Mouse (Mus musculus): Measurements from ENCODE around the gene Fbll1. TPM values are rescaled to one million over a fixed set of nuclear protein-coding genes. Genes with fewer than 3 reads are reported as not detected.
A peak's percentile ranks its signal among the peaks of the same experiment; 100 is the strongest.
"Not testable (repeated sequence)": the region's sequence is repeated elsewhere in the genome, so short reads cannot be mapped to it uniquely, and the experiment has no call there.

The Fbll1 gene
- polyA plus RNA-seq, 1 experiment from 2014 or later, result not detected

DNA sequence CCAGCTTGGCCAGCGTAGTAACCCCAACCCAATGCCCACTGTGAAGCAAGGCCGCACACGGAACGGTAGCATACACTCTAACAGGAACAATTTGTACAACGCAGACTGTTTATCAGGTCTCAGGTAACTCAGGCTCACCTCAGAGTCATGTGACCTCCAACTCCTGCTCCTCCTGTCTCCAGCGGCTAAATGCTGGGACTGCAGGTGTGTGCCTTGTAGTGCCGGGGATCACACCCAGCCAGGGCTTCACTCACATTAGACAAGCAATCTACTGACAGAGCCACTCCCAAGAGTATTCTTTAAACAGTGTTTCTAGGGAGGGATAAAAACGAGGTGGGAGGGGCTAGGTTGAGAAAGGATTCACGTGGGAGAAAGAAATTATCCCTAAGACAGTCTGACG lies 12.8 kb upstream of the Fbll1 start:
- no peak overlapping the region for H3K27ac ChIP-seq
- H3K79me2 ChIP-seq (ENCODE audit: inconsistent target), result no peaks in the 10 kb centered on the region
- H3K36me3 ChIP-seq (ENCODE audit: inconsistent target), result peaks cover 92% of the 10 kb centered on the region
- no peak overlapping the region for H3K4me3 ChIP-seq (ENCODE audit: inconsistent target)
- 93% methylated on average over 10 of the region's 10 CpGs for WGBS (ENCODE audit: missing documents)

DNA sequence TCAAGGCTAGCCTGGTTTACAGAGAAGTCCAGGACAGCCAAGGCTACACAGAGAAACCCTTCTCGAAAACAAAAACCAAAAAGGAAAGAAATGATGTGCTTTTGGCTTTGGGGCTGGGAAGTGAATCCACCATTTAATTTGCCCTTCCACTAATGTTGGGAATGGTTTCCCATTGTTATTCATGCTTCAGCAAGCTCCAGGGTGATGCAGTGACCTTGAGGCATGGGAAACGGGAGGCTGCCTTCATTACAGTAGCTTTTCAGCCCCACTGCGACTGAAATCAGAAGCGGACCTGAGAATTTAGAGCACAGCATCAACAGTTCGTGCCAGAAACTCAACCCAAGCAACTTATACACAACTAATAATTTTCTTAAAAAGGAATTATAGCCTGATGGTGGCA lies 2.6 kb upstream of the Fbll1 start:
- Histone ChIP-seq H3K4me3 (ENCODE audit: inconsistent target) (no peak overlapping the region), H3K27ac (no peak overlapping the region), H3K79me2 (ENCODE audit: inconsistent target) (no peaks in the 10 kb centered on the region), H3K36me3 (ENCODE audit: inconsistent target) (no peaks in the 10 kb centered on the region)
- whole genome bisulfite sequencing (ENCODE audit: missing documents), result 88% methylated on average over 5 of the region's 5 CpGs

DNA sequence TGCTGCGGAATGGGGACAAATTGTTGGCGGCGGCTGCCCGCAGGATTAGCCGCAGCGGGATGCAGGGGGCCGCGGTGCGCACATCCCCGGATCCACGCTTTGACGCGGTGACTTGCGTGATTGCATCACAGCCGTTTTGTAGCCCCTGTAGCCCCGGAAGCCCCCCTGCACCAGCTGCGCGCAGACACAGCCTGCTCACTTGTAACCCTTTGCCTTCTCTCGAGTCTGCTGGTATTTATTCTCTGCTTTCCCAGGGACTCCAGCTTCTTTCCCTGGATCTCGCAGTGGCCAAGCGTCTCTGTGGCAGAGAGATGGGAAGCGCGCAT lies 226 bp downstream of the Fbll1 start:
- Histone ChIP-seq H3K4me3 (ENCODE audit: inconsistent target) (no peak overlapping the region), H3K27ac (no peak overlapping the region), H3K79me2 (ENCODE audit: inconsistent target) (no peaks in the 10 kb centered on the region), H3K36me3 (ENCODE audit: inconsistent target) (no peaks in the 10 kb centered on the region)
- 5% methylated on average over 23 of the region's 23 CpGs for WGBS (ENCODE audit: missing documents)

DNA sequence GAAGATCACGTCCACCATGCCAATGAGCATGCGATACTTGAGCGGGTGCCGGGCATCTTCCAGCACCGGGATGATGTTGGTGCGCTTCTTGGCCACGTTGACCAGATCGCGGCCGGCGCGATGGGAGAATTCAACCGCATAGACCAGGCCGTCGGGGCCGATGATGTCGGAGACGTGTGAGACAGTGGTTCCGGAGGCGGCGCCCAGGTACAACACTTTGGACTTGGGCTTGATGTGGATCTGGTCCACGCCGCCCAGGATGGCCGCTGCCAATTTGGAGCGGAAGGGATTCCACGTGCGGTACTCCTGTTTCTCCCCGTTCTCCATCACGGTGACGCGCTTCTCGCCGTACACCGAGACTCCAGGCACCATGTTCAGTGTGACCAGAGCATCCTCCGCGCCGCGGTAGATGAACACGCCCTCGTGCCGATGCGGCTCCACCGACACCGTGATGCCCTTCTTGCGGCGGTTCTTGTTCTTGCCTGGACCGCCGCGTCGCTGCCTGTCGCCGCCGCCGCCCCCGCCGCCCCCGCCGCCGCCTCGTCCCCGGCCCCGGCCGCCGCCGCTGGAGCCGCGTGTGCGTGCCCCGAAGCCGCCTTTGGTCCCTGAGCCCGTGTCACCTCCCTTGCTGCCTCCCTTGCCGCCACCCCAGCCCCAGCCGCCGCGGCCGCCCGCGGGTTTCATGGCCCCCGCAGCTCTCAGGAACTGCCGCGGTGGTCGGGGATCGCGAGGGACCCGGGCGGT lies 761 bp downstream of the Fbll1 start:
- Histone ChIP-seq H3K79me2 (ENCODE audit: inconsistent target) (no peaks in the 10 kb centered on the region), H3K36me3 (ENCODE audit: inconsistent target) (no peaks in the 10 kb centered on the region), H3K27ac (no peak overlapping the region), H3K4me3 (ENCODE audit: inconsistent target) (no peak overlapping the region)
- WGBS (ENCODE audit: missing documents), result 8% methylated on average over 52 of the region's 86 CpGs

DNA sequence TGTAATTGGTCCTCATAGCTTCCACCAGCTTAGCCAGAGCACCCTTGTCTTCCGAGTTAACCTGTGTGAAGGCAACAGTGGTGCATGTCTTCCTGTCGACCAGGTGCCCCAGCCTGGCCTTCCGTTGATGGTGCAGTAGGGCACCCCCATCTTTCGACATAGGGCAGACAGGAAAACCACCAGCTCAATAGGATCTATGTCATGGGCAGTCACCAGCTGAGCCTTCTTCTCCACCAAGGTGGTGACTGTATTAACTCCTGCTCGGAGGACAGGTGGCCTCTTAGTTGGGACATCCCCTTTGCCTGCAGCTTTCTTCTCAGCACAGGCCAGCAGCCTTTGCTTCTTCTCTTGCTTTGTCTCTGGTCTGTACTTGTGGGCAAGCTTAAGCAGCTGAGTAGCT lies 5.9 kb downstream of the Fbll1 start:
- WGBS (ENCODE audit: missing documents), result 69% methylated on average over 5 of the region's 5 CpGs
- H3K27ac ChIP-seq, result not testable (repeated sequence)

DNA sequence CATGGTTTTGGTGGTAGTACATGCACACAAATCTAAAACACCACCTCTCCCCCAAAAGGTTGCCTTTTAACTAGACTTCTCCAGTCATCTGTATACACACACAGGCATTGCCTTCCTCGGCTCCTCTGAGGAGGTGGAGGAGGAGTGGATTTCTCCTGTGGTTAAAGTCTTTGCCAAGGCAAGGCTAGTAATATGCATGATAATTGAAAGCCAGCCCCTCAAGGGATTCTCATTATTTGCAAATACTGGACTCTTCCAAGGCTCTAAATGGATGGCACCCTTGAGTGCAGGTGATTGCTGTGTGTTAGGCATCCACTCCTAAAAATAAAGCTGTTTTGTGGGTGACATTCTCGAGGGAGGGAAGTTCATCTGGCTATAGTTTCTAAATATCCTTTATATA lies 10.2 kb downstream of the Fbll1 start:
- H3K4me3 ChIP-seq (ENCODE audit: inconsistent target), result no peak overlapping the region
- no peaks in the 10 kb centered on the region for H3K79me2 ChIP-seq (ENCODE audit: inconsistent target)
- H3K36me3 ChIP-seq (ENCODE audit: inconsistent target), result peaks cover 58% of the 10 kb centered on the region
- 87% methylated on average over 2 of the region's 2 CpGs for WGBS (ENCODE audit: missing documents)
- H3K27ac ChIP-seq, result no peak overlapping the region

More for the DNA sequence above, 5.9 kb downstream of the Fbll1 start:
- H3K4me3 ChIP-seq (ENCODE audit: inconsistent target); H3K79me2 ChIP-seq (ENCODE audit: inconsistent target): not testable (repeated sequence)
- H3K36me3 ChIP-seq (ENCODE audit: inconsistent target), result peaks cover 24% of the 10 kb centered on the region; the same call in 1 of the 2 replicates

DNA sequence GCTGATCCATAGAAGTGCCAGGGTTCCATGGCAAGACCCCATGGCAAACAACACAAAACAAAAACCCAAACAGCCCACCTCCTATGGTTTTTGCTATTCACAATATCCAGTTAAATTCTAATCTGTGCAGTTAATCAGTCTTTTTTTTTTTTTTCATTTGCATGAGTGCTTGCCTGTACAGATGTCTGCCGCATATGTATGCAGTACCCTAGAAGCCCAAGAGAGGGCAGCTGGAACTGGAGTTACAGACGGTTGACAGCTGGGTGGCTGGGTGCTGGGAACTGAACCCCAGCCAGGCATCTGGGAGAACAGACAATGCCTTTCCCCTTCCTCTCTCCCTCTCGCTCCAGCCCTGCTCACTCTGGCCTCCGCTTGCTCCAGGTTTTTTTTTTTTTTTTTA lies 14.1 kb downstream of the Fbll1 start:
- WGBS (ENCODE audit: missing documents), result 100% methylated on average over 2 of the region's 4 CpGs
- Histone ChIP-seq H3K27ac (no peak overlapping the region), H3K4me3 (ENCODE audit: inconsistent target) (no peak overlapping the region), H3K79me2 (ENCODE audit: inconsistent target) (peaks cover 12% of the 10 kb centered on the region; the same call in 1 of the 2 replicates), H3K36me3 (ENCODE audit: inconsistent target) (peaks cover 75% of the 10 kb centered on the region)

DNA sequence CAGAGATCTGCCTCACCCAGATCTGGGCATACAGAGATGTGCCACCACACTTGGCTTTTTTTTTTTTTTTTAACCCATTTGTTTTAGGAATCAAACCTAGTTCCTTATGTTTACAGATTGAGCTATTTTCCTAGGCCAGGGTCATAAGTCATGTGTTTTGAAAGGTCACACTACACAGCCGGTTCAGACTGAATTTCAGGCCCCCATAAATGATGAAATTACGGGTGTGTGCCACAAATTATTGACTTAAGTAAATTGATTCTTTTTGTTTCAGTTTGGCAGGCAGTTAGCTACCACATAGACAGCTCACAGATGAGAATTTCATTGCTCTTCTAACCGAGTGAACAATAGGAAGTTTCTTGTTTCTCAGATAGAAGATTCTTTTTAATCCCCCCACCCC lies 14.7 kb downstream of the Fbll1 start:
- Histone ChIP-seq H3K36me3 (ENCODE audit: inconsistent target) (peaks cover 80% of the 10 kb centered on the region), H3K79me2 (ENCODE audit: inconsistent target) (peaks cover 17% of the 10 kb centered on the region; the same call in 1 of the 2 replicates), H3K27ac (no peak overlapping the region), H3K4me3 (ENCODE audit: inconsistent target) (no peak overlapping the region)
- WGBS (ENCODE audit: missing documents), result 100% methylated on average over 3 of the region's 3 CpGs

DNA sequence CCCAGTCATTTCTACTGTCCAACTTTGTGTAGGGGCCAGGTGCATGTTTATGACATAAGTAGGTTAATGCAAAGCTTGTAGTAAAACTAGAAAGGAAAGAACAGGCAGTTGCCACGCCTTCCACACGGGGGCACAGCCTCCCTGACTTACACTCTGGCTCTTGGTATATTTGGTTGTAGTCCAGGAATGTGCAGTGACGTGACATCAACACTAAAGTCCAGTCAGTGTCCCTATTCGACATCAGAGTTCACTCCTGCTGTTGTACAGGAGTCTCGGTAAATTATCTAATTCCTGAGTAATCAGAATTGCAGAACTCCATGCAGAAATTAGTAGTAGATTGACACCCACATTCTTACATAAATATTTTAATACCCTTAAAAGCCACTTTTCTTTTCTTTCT lies 15.6 kb downstream of the Fbll1 start:
- Histone ChIP-seq H3K4me3 (ENCODE audit: inconsistent target) (no peak overlapping the region), H3K27ac (no peak overlapping the region), H3K79me2 (ENCODE audit: inconsistent target) (peaks cover 27% of the 10 kb centered on the region; the same call in 1 of the 2 replicates), H3K36me3 (ENCODE audit: inconsistent target) (peaks cover 82% of the 10 kb centered on the region)
- 93% methylated on average over 5 of the region's 5 CpGs for WGBS (ENCODE audit: missing documents)

DNA sequence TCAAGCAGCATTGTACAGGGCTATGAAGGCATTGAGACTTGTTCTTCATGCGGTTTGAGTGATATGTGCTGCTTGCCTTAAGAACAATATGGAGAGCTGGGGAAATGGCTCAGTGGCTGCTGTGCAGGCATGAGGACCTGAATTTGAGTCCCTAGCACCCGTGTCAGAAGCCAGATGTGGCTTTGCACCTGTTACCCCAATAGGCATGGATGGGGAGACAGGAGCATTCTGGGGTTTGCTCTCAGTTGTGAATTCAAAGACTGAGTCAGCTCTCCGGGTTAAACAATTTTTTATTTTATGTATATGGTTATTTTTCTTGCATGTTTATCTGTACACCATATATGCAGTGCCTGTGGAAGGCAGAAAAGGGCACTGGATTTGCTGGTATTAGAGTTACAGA lies 16.2 kb downstream of the Fbll1 start:
- Histone ChIP-seq H3K36me3 (ENCODE audit: inconsistent target) (peaks cover 82% of the 10 kb centered on the region), H3K79me2 (ENCODE audit: inconsistent target) (peaks cover 33% of the 10 kb centered on the region; the same call in 1 of the 2 replicates), H3K27ac (no peak overlapping the region), H3K4me3 (ENCODE audit: inconsistent target) (no peak overlapping the region)
- WGBS (ENCODE audit: missing documents), result 97% methylated on average over 3 of the region's 3 CpGs

DNA sequence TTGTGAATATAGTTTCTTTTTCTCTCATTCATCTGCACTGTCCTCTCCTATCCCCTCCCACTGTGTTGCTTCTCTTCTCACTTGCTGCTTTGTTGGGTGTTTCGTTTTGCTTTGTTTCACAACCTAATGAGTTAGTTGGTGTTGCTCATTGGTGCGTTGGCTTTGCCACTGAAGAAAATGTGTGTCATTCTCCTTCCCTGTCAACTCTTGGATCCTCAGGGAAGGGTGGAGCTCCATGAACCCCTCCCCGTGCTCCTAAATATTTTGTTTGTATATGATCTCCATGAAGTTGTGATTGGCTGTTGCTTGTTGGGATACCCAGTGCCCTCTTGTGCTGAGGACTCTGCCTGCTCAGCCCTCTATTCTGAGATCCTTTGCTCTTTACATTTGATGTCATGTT lies 18.3 kb downstream of the Fbll1 start:
- Histone ChIP-seq H3K36me3 (ENCODE audit: inconsistent target) (peaks cover 74% of the 10 kb centered on the region), H3K79me2 (ENCODE audit: inconsistent target) (peaks cover 54% of the 10 kb centered on the region), H3K27ac (no peak overlapping the region), H3K4me3 (ENCODE audit: inconsistent target) (no peak overlapping the region)
- 97% methylated on average over 3 of the region's 3 CpGs for WGBS (ENCODE audit: missing documents)

DNA sequence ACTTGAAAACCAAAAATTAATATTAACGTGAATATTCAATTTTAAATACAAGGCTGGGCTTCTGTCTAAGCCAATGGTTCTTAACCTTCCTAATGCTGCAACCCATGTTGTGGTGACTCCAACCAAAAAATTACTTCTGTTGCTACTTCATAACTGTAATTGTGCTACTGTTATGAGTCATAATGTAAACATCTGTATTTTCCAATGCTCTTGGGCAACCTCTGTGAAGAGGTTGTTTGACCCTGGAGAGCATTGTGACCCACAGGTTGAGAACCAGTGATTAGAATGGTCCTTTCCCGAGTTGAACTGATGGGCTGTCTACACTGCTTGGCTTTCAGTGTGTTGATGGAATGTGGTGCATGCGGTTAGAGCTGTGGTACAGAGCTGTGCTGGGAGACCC lies 22.2 kb downstream of the Fbll1 start:
- Histone ChIP-seq H3K4me3 (ENCODE audit: inconsistent target) (no peak overlapping the region), H3K27ac (no peak overlapping the region), H3K36me3 (ENCODE audit: inconsistent target) (peaks cover 36% of the 10 kb centered on the region), H3K79me2 (ENCODE audit: inconsistent target) (peaks cover 93% of the 10 kb centered on the region)
- WGBS (ENCODE audit: missing documents), result 95% methylated on average over 3 of the region's 3 CpGs

DNA sequence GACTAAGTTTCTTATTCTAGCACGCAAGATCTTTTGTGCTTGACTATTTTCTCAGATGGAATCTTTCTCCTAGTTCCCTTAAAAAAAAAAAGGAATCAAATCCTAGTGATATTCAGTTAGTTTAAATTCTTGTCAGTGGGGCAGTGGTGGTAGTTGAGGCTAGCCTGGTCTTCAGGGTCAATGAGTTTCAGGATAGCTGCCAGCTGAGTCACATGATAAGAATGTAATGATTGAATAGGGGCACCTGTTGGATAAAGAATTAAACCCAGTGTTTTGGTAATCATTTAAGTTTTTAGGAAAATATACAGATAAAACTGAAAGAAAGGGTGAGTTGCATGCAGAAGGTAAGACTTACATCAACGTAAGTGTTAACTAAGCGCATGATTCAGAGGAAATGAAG lies 23.1 kb downstream of the Fbll1 start:
- peaks cover 34% of the 10 kb centered on the region for H3K36me3 ChIP-seq (ENCODE audit: inconsistent target)
- H3K27ac ChIP-seq, result no peak overlapping the region
- H3K79me2 ChIP-seq (ENCODE audit: inconsistent target), result peaks cover 100% of the 10 kb centered on the region
- 94% methylated on average over 3 of the region's 3 CpGs for WGBS (ENCODE audit: missing documents)
- no peak overlapping the region for H3K4me3 ChIP-seq (ENCODE audit: inconsistent target)

DNA sequence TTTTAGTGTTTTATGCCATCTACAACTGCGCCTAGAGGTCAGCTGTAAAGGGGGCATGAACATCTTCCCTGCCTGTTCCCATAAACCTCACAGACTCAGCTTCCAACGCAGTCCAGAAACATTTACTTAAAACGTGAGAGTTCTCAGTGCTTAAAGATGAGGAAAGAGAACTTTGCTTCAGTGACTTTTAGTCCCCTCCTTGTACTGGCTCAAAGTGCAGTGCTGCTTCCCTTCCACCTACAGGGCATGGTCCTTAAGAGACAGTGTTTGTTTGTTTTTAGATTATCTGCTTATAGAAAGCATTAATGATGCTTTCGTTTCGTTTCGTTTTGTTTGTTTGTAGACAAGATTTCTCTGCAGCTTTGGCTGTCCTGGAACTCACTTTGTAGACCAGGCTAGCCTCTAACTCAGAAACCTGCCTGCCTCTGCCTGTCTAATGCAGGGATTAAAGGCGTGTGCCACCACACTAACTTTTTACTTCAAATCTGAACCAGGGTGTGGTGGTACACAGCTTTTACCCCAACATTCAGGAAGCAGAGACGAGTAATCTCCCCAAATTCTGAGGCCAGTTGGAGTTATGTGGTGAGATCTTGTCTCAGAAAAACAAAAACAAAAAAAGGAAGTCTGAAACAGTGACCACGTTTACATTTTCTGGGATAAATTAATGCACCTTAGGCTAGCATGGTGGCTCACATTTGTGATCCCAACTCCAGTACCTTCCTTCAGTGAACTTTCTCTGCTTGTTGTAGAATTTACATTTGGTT lies 27.8 kb downstream of the Fbll1 start:
- peak overlapping the region; percentile 85 for H3K4me3 ChIP-seq (ENCODE audit: inconsistent target)
- peaks cover 62% of the 10 kb centered on the region for H3K79me2 ChIP-seq (ENCODE audit: inconsistent target)
- WGBS (ENCODE audit: missing documents), result 37% methylated on average over 9 of the region's 9 CpGs
- H3K36me3 ChIP-seq (ENCODE audit: inconsistent target), result no peaks in the 10 kb centered on the region
- peak overlapping the region; percentile 65 for H3K27ac ChIP-seq

DNA sequence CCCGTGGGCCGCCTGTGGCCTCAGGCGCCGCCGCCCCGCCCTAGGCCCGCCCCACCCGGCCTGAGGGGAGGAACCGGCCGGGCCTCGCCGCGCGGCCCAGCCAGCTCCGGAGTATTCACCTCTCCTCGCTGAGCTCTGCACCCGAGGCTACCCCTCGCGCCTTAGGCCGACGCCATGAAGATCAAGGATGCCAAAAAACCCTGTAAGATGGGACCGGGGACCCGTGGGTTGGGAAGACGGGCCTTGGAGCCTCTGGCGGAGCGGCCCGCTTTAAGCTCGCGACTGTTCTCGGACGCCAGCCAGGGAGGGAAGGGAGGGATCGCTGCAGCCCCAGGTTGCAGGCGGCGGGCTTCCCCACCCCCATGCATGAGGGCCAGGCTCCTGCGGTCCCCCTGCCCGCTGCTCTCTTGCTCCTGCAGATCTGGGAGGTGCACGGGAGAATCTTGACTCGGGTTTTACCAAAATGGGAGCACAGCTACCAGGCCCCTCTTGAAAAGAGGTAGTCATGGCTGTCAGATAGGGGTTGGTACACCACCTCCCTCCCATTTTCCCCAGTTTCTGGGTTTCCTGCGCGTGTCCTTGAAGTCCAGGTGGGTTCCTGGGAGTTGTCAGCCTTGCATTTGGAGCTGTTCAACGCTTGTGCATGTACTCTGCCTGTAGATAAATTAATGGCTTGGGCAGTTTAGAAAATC lies 28.8 kb downstream of the Fbll1 start:
- Histone ChIP-seq H3K4me3 (ENCODE audit: inconsistent target) (peak overlapping the region; percentile 85), H3K36me3 (ENCODE audit: inconsistent target) (no peaks in the 10 kb centered on the region), H3K27ac (peak overlapping the region; percentile 65), H3K79me2 (ENCODE audit: inconsistent target) (peaks cover 52% of the 10 kb centered on the region)
- WGBS (ENCODE audit: missing documents), result 1% methylated on average over 31 of the region's 41 CpGs
